Mouse (Mus musculus): ENCODE data around the gene Lipa. TPM values are rescaled to one million over a fixed set of nuclear protein-coding genes. Genes with fewer than 3 reads are reported as not detected.

Gene Lipa
- polyA plus RNA-seq, 1 experiment = 0.03 TPM

GRCm38 (mm10) chr19:34532061-34532751, 4.9 kb upstream of the Lipa start:
- no peak for TF ChIP-seq TAL1 (IDR thresholded peaks at IDR 0.05; ENCODE audit: low read length)
- TF ChIP-seq GATA1 (IDR thresholded peaks at IDR 0.05; ENCODE audit: low read length) = no peak
- H3K4me3 ChIP-seq (replicated peaks) = no peak overlapping the region
- no peaks in the 10 kb centered on the region for H3K9me3 ChIP-seq (ENCODE audit: control insufficient read depth, low read length)

GRCm38 (mm10) chr19:34526321-34526923, 852 bp downstream of the Lipa start:
- no peaks in the 10 kb centered on the region for H3K9me3 ChIP-seq (ENCODE audit: control insufficient read depth, low read length)
- H3K27me3 ChIP-seq (ENCODE audit: control insufficient read depth) = no peaks in the 10 kb centered on the region
- peaks cover 3% of the 10 kb centered on the region; the same call in 1 of the 2 replicates for H3K36me3 ChIP-seq (ENCODE audit: control insufficient read depth)
- H3K4me1 ChIP-seq (ENCODE audit: control insufficient read depth) = peaks cover 20% of the 10 kb centered on the region
- peak overlapping the region; percentile 78 for H3K4me3 ChIP-seq (replicated peaks)
- no peak for TF ChIP-seq TAL1 (IDR thresholded peaks at IDR 0.05; ENCODE audit: low read length)
- TF ChIP-seq GATA1 (IDR thresholded peaks at IDR 0.05; ENCODE audit: low read length) = no peak

More at GRCm38 (mm10) chr19:34532061-34532751, 4.9 kb upstream of the Lipa start:
- Histone ChIP-seq H3K4me1 (ENCODE audit: control insufficient read depth) (peaks cover 5% of the 10 kb centered on the region), H3K27me3 (ENCODE audit: control insufficient read depth) (no peaks in the 10 kb centered on the region), H3K36me3 (ENCODE audit: control insufficient read depth) (no peaks in the 10 kb centered on the region)

- Histone ChIP-seq H3K27me3 (ENCODE audit: control insufficient read depth) (no peaks in the 10 kb centered on the region), H3K36me3 (ENCODE audit: control insufficient read depth) (peaks cover 3% of the 10 kb centered on the region; the same call in 1 of the 2 replicates), H3K4me1 (ENCODE audit: control insufficient read depth) (peaks cover 20% of the 10 kb centered on the region), H3K4me3 (replicated peaks) (no peak overlapping the region), H3K9me3 (ENCODE audit: control insufficient read depth, low read length) (no peaks in the 10 kb centered on the region)
- TF ChIP-seq GATA1 (IDR thresholded peaks at IDR 0.05; ENCODE audit: low read length) (no peak), TAL1 (IDR thresholded peaks at IDR 0.05; ENCODE audit: low read length) (no peak)
Measured at GRCm38 (mm10) chr19:34524646-34525045, 2.6 kb downstream of the Lipa start.

GRCm38 (mm10) chr19:34523106-34523725, 4.1 kb downstream of the Lipa start:
- TF ChIP-seq GATA1 (IDR thresholded peaks at IDR 0.05; ENCODE audit: low read length) (no peak), TAL1 (IDR thresholded peaks at IDR 0.05; ENCODE audit: low read length) (no peak)
- Histone ChIP-seq H3K9me3 (ENCODE audit: control insufficient read depth, low read length) (no peaks in the 10 kb centered on the region), H3K36me3 (ENCODE audit: control insufficient read depth) (peaks cover 6% of the 10 kb centered on the region; the same call in 1 of the 2 replicates), H3K4me1 (ENCODE audit: control insufficient read depth) (peaks cover 19% of the 10 kb centered on the region), H3K27me3 (ENCODE audit: control insufficient read depth) (no peaks in the 10 kb centered on the region), H3K4me3 (replicated peaks) (no peak overlapping the region)

GRCm38 (mm10) chr19:34521978-34522377, 5.3 kb downstream of the Lipa start:
- TF ChIP-seq GATA1 (IDR thresholded peaks at IDR 0.05; ENCODE audit: low read length) (no peak), TAL1 (IDR thresholded peaks at IDR 0.05; ENCODE audit: low read length) (no peak)
- Histone ChIP-seq H3K27me3 (ENCODE audit: control insufficient read depth) (no peaks in the 10 kb centered on the region), H3K4me1 (ENCODE audit: control insufficient read depth) (peaks cover 13% of the 10 kb centered on the region), H3K9me3 (ENCODE audit: control insufficient read depth, low read length) (no peaks in the 10 kb centered on the region), H3K4me3 (replicated peaks) (no peak overlapping the region), H3K36me3 (ENCODE audit: control insufficient read depth) (peaks cover 6% of the 10 kb centered on the region; the same call in 1 of the 2 replicates)

- H3K9me3 ChIP-seq (ENCODE audit: control insufficient read depth, low read length) = no peaks in the 10 kb centered on the region
- TF ChIP-seq GATA1 (IDR thresholded peaks at IDR 0.05; ENCODE audit: low read length) (no peak), TAL1 (IDR thresholded peaks at IDR 0.05; ENCODE audit: low read length) (no peak)
- H3K27me3 ChIP-seq (ENCODE audit: control insufficient read depth) = no peaks in the 10 kb centered on the region
- H3K4me3 ChIP-seq (replicated peaks) = no peak overlapping the region
- peaks cover 6% of the 10 kb centered on the region; the same call in 1 of the 2 replicates for H3K36me3 ChIP-seq (ENCODE audit: control insufficient read depth)
- peaks cover 6% of the 10 kb centered on the region for H3K4me1 ChIP-seq (ENCODE audit: control insufficient read depth)
Measured at GRCm38 (mm10) chr19:34521361-34521760, 5.9 kb downstream of the Lipa start.

GRCm38 (mm10) chr19:34520051-34520450, 7.2 kb downstream of the Lipa start:
- 0 out of 2 replicates have a peak, but pooled peaks cover 2% of the 10 kb centered on the region for H3K4me1 ChIP-seq (ENCODE audit: control insufficient read depth)
- no peaks in the 10 kb centered on the region for H3K9me3 ChIP-seq (ENCODE audit: control insufficient read depth, low read length)
- H3K36me3 ChIP-seq (ENCODE audit: control insufficient read depth) = peaks cover 6% of the 10 kb centered on the region; the same call in 1 of the 2 replicates
- no peak overlapping the region for H3K4me3 ChIP-seq (replicated peaks)
- H3K27me3 ChIP-seq (ENCODE audit: control insufficient read depth) = no peaks in the 10 kb centered on the region
- TF ChIP-seq TAL1 (IDR thresholded peaks at IDR 0.05; ENCODE audit: low read length) (no peak), GATA1 (IDR thresholded peaks at IDR 0.05; ENCODE audit: low read length) (no peak)

- H3K36me3 ChIP-seq (ENCODE audit: control insufficient read depth) = peaks cover 6% of the 10 kb centered on the region; the same call in 1 of the 2 replicates
- TF ChIP-seq TAL1 (IDR thresholded peaks at IDR 0.05; ENCODE audit: low read length) (no peak), GATA1 (IDR thresholded peaks at IDR 0.05; ENCODE audit: low read length) (no peak)
- no peaks in the 10 kb centered on the region for H3K27me3 ChIP-seq (ENCODE audit: control insufficient read depth)
- no peak overlapping the region for H3K4me3 ChIP-seq (replicated peaks)
- 0 out of 2 replicates have a peak, but pooled peaks cover 2% of the 10 kb centered on the region for H3K4me1 ChIP-seq (ENCODE audit: control insufficient read depth)
- no peaks in the 10 kb centered on the region for H3K9me3 ChIP-seq (ENCODE audit: control insufficient read depth, low read length)
Measured at GRCm38 (mm10) chr19:34519646-34520045, 7.6 kb downstream of the Lipa start.

GRCm38 (mm10) chr19:34518786-34519185, 8.5 kb downstream of the Lipa start:
- 0 out of 2 replicates have a peak, but pooled peaks cover 2% of the 10 kb centered on the region for H3K4me1 ChIP-seq (ENCODE audit: control insufficient read depth)
- H3K4me3 ChIP-seq (replicated peaks) = no peak overlapping the region
- TF ChIP-seq TAL1 (IDR thresholded peaks at IDR 0.05; ENCODE audit: low read length) (no peak), GATA1 (IDR thresholded peaks at IDR 0.05; ENCODE audit: low read length) (no peak)
- no peaks in the 10 kb centered on the region for H3K9me3 ChIP-seq (ENCODE audit: control insufficient read depth, low read length)
- peaks cover 6% of the 10 kb centered on the region; the same call in 1 of the 2 replicates for H3K36me3 ChIP-seq (ENCODE audit: control insufficient read depth)
- no peaks in the 10 kb centered on the region for H3K27me3 ChIP-seq (ENCODE audit: control insufficient read depth)
